Mouse (Mus musculus): ENCODE measurements around the gene Dppa2. TPM values are rescaled to one million over a fixed set of nuclear protein-coding genes. Genes with fewer than 3 reads are reported as not detected.
A peak's percentile ranks its signal among the peaks of the same experiment; 100 is the strongest.

Gene Dppa2
- polyA plus RNA-seq, 1 experiment from 2014 or later = 0.21 TPM

DNA sequence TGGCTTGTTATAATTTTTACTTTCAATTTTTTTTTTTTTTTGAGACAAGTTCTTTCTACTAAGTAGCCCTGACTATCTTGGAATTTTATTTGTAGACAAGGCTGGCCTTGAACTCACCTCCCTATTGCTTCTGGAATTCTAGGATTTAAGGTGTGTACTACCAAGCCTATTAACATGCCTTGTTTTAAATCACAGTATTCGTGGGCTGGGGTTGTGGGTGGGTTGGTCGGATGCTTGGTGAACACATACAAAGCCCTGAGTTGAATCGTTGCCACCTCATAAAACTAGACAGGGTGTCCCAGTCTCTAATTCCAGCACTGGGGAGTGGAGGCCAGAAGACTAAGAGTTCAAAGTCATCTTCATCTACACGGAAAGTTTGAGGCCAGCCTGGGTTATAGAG, 31.6 kb downstream of the Dppa2 start:
- DNase-seq (no peak), ATAC-seq (ENCODE audit: insufficient read depth) (no peak)
- Histone ChIP-seq H3K27ac (ENCODE audit: low read depth) (no peak overlapping the region), H3K27me3 (ENCODE audit: insufficient read depth, low read length) (no peaks in the 10 kb centered on the region), H3K4me2 (no peak overlapping the region), H3K4me1 (ENCODE audit: insufficient read depth) (no peaks in the 10 kb centered on the region), H3K36me3 (ENCODE audit: insufficient read depth) (no peaks in the 10 kb centered on the region), H3K9ac (no peak overlapping the region), H3K4me3 (ENCODE audit: low read depth, low read length) (no peak overlapping the region), H3K9me3 (ENCODE audit: low read depth, low read length) (no peaks in the 10 kb centered on the region)
- TF ChIP-seq CTCF (IDR thresholded peaks at IDR 0.05; ENCODE audit: low read depth) = no peak
- 77% methylated on average over 4 of the region's 4 CpGs for WGBS

DNA sequence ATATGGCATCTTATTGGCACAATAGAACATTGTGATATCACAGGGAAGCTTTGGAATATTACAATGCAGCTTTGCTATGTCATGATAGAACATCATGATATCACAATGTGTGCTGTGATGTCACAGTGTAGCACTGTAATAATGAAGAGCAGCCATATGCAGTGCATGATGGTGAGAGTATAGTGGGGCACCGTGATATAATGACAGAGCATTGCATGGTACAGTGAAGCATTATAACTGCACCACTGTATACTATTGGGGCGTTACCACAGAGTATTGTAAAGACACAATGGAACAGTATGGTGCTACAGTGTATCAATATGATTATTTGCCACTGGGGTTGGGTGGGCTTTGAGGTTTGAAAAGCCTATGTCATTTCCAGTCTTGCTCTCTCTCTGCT, 40.5 kb downstream of the Dppa2 start:
- Histone ChIP-seq H3K27me3 (ENCODE audit: insufficient read depth, low read length) (no peaks in the 10 kb centered on the region), H3K4me3 (ENCODE audit: low read depth, low read length) (no peak overlapping the region), H3K36me3 (ENCODE audit: insufficient read depth) (no peaks in the 10 kb centered on the region), H3K9me3 (ENCODE audit: low read depth, low read length) (no peaks in the 10 kb centered on the region), H3K9ac (no peak overlapping the region), H3K4me2 (no peak overlapping the region), H3K27ac (ENCODE audit: low read depth) (no peak overlapping the region), H3K4me1 (ENCODE audit: insufficient read depth) (no peaks in the 10 kb centered on the region)
- ATAC-seq (ENCODE audit: insufficient read depth) = no peak
- DNase-seq = no peak
- 86% methylated on average over 2 of the region's 2 CpGs for WGBS
- TF ChIP-seq CTCF (IDR thresholded peaks at IDR 0.05; ENCODE audit: low read depth) = no peak

DNA sequence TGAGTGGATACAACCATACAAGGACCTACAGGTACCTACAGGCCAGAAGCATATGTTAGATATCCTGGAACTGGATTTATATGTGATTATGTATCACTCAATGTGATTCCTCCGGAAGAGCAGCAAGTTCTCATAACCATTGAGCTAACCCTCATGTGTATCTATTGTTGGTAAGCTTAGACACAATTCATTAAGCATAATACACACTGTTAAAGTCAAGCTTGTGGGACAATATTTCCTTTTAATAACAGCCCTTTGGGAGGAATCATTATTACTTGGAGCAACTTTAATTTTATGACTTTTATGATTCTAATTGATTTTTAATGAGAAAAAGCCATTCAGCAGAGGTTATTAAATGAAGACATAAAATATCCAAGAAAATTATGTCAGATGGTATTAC, 43.5 kb downstream of the Dppa2 start:
- no peak for ATAC-seq (ENCODE audit: insufficient read depth)
- Histone ChIP-seq H3K27me3 (ENCODE audit: insufficient read depth, low read length) (no peaks in the 10 kb centered on the region), H3K4me2 (no peak overlapping the region), H3K36me3 (ENCODE audit: insufficient read depth) (no peaks in the 10 kb centered on the region), H3K4me1 (ENCODE audit: insufficient read depth) (no peaks in the 10 kb centered on the region), H3K27ac (ENCODE audit: low read depth) (no peak overlapping the region), H3K9me3 (ENCODE audit: low read depth, low read length) (no peaks in the 10 kb centered on the region), H3K4me3 (ENCODE audit: low read depth, low read length) (no peak overlapping the region), H3K9ac (no peak overlapping the region)
- 98% methylated on average over 1 of the region's 1 CpGs for WGBS
- DNase-seq = no peak
- no peak for TF ChIP-seq CTCF (IDR thresholded peaks at IDR 0.05; ENCODE audit: low read depth)

DNA sequence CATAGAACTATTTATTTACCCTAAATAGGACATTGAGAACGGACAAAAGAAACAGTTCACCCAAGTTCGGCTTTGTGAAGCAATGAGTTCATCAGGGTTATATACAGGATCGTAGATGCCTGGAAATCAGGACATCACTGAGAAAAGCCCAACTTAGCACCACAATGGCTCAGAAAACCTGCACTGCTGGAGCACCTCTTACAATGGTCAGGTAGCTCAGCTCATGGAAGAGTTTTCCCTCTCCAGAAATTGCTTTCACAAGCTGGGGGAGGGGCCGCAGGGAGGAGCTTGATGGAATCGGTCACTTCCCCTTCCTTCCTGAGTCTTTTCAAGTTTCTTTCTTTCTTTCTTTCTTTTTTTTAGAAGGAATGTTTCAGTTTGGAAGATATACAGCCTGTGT, 52.0 kb downstream of the Dppa2 start:
- no peak for ATAC-seq (ENCODE audit: insufficient read depth)
- TF ChIP-seq CTCF (IDR thresholded peaks at IDR 0.05; ENCODE audit: low read depth) = no peak
- no peak for DNase-seq
- H3K4me1 ChIP-seq (ENCODE audit: insufficient read depth) = no peaks in the 10 kb centered on the region
- no peaks in the 10 kb centered on the region for H3K36me3 ChIP-seq (ENCODE audit: insufficient read depth)
- no peak overlapping the region for H3K9ac ChIP-seq
- no peaks in the 10 kb centered on the region for H3K27me3 ChIP-seq (ENCODE audit: insufficient read depth, low read length)
- H3K4me3 ChIP-seq (ENCODE audit: low read depth, low read length) = no peak overlapping the region
- no peak overlapping the region for H3K27ac ChIP-seq (ENCODE audit: low read depth)
- H3K4me2 ChIP-seq = no peak overlapping the region
- H3K9me3 ChIP-seq (ENCODE audit: low read depth, low read length) = no peaks in the 10 kb centered on the region
- 83% methylated on average over 5 of the region's 5 CpGs for WGBS

DNA sequence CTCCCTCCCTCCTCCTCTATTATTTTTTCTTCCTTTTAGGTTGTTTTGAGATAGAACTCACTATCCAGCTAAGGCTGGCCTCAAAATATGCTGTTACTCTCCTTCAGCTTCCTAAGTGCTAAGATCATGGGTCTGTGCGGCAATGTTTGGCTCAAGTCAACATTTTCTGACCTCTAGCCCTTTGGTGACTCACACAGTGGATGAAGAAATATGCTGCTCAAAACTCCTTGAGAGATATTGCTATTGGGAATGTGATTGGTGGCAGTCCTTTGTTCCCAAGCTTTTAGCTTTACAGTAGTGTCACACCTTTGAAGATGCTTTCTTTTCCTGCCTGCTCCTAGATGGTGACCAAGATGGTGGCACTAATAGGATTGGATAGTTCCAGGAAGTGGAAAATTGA, 52.7 kb downstream of the Dppa2 start:
- H3K9ac ChIP-seq = no peak overlapping the region
- H3K27ac ChIP-seq (ENCODE audit: low read depth) = no peak overlapping the region
- DNase-seq = no peak
- H3K9me3 ChIP-seq (ENCODE audit: low read depth, low read length) = no peaks in the 10 kb centered on the region
- no peaks in the 10 kb centered on the region for H3K27me3 ChIP-seq (ENCODE audit: insufficient read depth, low read length)
- TF ChIP-seq CTCF (IDR thresholded peaks at IDR 0.05; ENCODE audit: low read depth) = no peak
- no peak overlapping the region for H3K4me3 ChIP-seq (ENCODE audit: low read depth, low read length)
- WGBS = 50% methylated on average over 1 of the region's 1 CpGs
- no peaks in the 10 kb centered on the region for H3K4me1 ChIP-seq (ENCODE audit: insufficient read depth)
- no peaks in the 10 kb centered on the region for H3K36me3 ChIP-seq (ENCODE audit: insufficient read depth)
- ATAC-seq (ENCODE audit: insufficient read depth) = no peak
- no peak overlapping the region for H3K4me2 ChIP-seq

DNA sequence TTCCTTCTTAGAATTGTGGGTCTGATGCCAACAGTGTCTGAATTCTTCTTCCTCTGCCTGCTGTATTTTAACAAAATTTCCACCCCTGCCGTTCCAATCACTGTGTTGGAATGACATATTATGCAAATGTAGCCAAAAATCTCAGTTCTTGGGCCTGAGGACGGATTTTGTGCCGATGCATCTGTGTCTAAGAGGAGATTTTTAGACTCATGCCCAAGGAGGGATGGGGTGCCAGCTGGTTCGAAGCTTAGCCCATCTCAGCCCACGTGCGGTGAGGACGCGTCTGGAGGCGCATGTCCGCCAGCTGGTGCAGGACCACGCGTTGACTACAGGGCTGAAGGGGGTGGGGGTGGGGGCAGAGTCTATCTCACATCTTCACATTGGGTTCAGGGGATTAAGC, 57.2 kb downstream of the Dppa2 start:
- DNase-seq = no peak
- Histone ChIP-seq H3K9me3 (ENCODE audit: low read depth, low read length) (no peaks in the 10 kb centered on the region), H3K27ac (ENCODE audit: low read depth) (no peak overlapping the region), H3K36me3 (ENCODE audit: insufficient read depth) (no peaks in the 10 kb centered on the region), H3K4me3 (ENCODE audit: low read depth, low read length) (no peak overlapping the region), H3K27me3 (ENCODE audit: insufficient read depth, low read length) (no peaks in the 10 kb centered on the region), H3K4me2 (no peak overlapping the region), H3K4me1 (ENCODE audit: insufficient read depth) (no peaks in the 10 kb centered on the region), H3K9ac (no peak overlapping the region)
- ATAC-seq (ENCODE audit: insufficient read depth) = no peak
- no peak for TF ChIP-seq CTCF (IDR thresholded peaks at IDR 0.05; ENCODE audit: low read depth)
- WGBS = 87% methylated on average over 12 of the region's 12 CpGs

DNA sequence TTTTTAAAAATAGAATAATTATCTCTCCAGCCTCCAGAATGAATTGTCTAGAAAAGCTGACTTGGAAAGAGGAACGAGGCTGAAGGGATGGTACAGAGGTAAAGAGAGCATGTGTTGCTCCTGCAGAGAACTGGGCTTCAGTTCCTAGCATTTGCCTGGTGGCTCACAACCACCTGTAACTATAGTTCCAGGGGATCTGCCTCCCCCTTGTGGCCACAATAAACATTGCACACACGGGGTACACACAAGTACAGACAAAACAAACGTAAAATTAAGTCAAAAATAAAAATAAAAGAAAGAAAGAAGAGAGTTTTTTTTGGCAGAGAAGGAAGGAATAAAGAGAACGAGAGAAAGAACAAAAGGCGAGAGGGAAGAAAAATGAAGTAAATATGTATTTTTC, 63.1 kb downstream of the Dppa2 start:
- Histone ChIP-seq H3K36me3 (ENCODE audit: insufficient read depth) (no peaks in the 10 kb centered on the region), H3K4me2 (no peak overlapping the region), H3K4me1 (ENCODE audit: insufficient read depth) (no peaks in the 10 kb centered on the region), H3K27me3 (ENCODE audit: insufficient read depth, low read length) (no peaks in the 10 kb centered on the region), H3K9me3 (ENCODE audit: low read depth, low read length) (no peaks in the 10 kb centered on the region), H3K9ac (no peak overlapping the region), H3K27ac (ENCODE audit: low read depth) (no peak overlapping the region), H3K4me3 (ENCODE audit: low read depth, low read length) (no peak overlapping the region)
- ATAC-seq (ENCODE audit: insufficient read depth) (no peak), DNase-seq (no peak)
- TF ChIP-seq CTCF (IDR thresholded peaks at IDR 0.05; ENCODE audit: low read depth) = peak; percentile 55
- WGBS = 89% methylated on average over 5 of the region's 5 CpGs

DNA sequence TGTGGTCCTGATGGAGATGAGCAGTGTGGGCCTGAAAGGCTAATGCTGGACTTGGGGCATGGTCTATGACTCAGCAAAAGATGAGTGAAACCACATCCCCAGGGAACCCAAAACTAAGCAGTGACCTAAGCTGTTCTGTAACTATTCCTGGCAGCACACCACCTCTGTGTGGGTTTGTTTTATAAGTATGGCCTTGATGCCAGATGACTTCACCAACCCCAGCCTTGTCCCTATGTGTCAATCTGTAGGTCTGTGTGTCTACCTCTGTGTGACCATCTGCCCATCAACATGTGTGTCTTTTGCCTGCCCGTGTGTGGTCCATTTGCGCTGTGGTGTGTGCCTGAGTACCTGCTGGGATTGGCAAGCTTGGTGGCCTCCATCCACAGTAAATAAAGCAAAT, 64.4 kb downstream of the Dppa2 start:
- no peak overlapping the region for H3K4me2 ChIP-seq
- no peak overlapping the region for H3K27ac ChIP-seq (ENCODE audit: low read depth)
- H3K9ac ChIP-seq = no peak overlapping the region
- H3K4me3 ChIP-seq (ENCODE audit: low read depth, low read length) = no peak overlapping the region
- no peak for TF ChIP-seq CTCF (IDR thresholded peaks at IDR 0.05; ENCODE audit: low read depth)
- no peaks in the 10 kb centered on the region for H3K36me3 ChIP-seq (ENCODE audit: insufficient read depth)
- DNase-seq (no peak), ATAC-seq (ENCODE audit: insufficient read depth) (no peak)
- no peaks in the 10 kb centered on the region for H3K4me1 ChIP-seq (ENCODE audit: insufficient read depth)
- H3K9me3 ChIP-seq (ENCODE audit: low read depth, low read length) = no peaks in the 10 kb centered on the region
- WGBS = 93% methylated on average over 2 of the region's 2 CpGs
- H3K27me3 ChIP-seq (ENCODE audit: insufficient read depth, low read length) = no peaks in the 10 kb centered on the region

Other genes with a start within 250 kb of the Dppa2 start
- not detected in 2 replicates for gene Dppa4, start 20.2 kb upstream of the Dppa2 start, polyA plus RNA-seq (2014; fragmentation: Nextera tagmentation; extraction: Ambion mirVana)
- gene Gm5485, start 108.5 kb downstream of the Dppa2 start, polyA plus RNA-seq (2014; fragmentation: Nextera tagmentation; extraction: Ambion mirVana) = not detected in 2 replicates
- gene Morc1, start 127.3 kb downstream of the Dppa2 start, polyA plus RNA-seq (2014; fragmentation: Nextera tagmentation; extraction: Ambion mirVana) = 0.09 and 0.20 TPM in 2 replicates